Mouse (Mus musculus): Measurements from ENCODE around the gene Ccdc50. TPM values are rescaled to one million over a fixed set of nuclear protein-coding genes. Genes with fewer than 3 reads are reported as not detected.

Ccdc50 gene
- polyA plus RNA-seq, 1 experiment: 8.4 TPM

GRCm38 (mm10) chr16:27483834-27484233 is 95.2 kb downstream of the Ccdc50 start:
- no peaks in the 10 kb centered on the region for H3K27me3 ChIP-seq (ENCODE audit: control insufficient read depth, insufficient read depth, low read length)
- H3K4me1 ChIP-seq (replicated peaks; ENCODE audit: control insufficient read depth, insufficient read depth, low read length): no peaks in the 10 kb centered on the region
- H3K4me3 ChIP-seq (ENCODE audit: control insufficient read depth, insufficient read depth, low read length): no peak overlapping the region
- H3K27ac ChIP-seq (ENCODE audit: control insufficient read depth, insufficient read depth, low read length): no peak overlapping the region
- no peak for TF ChIP-seq POLR2A (IDR thresholded peaks at IDR 0.05; ENCODE audit: control insufficient read depth, extremely low read depth, insufficient read depth, low read length, poor library complexity)
- no peak for TF ChIP-seq CTCF (IDR thresholded peaks at IDR 0.05; ENCODE audit: borderline replicate concordance, control insufficient read depth, extremely low read depth, insufficient read depth, low read length, poor library complexity)
- H3K36me3 ChIP-seq (ENCODE audit: control insufficient read depth, insufficient read depth, low read length): no peaks in the 10 kb centered on the region
- WGBS: 88% methylated on average over 1 of the region's 1 CpGs
- no peak for DNase-seq

Other genes starting within 250 kb of the Ccdc50 start
- 0.14 TPM in 1 of 2 replicates, not detected in the other for gene Ostn, start 81.4 kb upstream of the Ccdc50 start, polyA plus RNA-seq (2012; rRNA removed)
- gene Uts2b, start 18.6 kb upstream of the Ccdc50 start, polyA plus RNA-seq (2012; rRNA removed): not detected in 2 replicates